Mouse (Mus musculus) megakaryocyte-erythroid progenitor cell, adult 5 weeks (primary cell): ENCODE data around the gene Dock6. TPM values are rescaled to one million over a fixed set of nuclear protein-coding genes. Genes with fewer than 3 reads are reported as not detected.

Source experiments
- polyA plus RNA-seq: library from polyadenylated mRNA; stranded (reverse); fragments of >175 nt; gene quantifications from 2 replicates; pipeline ENCODE4 v1.2.3, GENCODE M21; 2012

Gene Dock6
- polyA plus RNA-seq: 3.1 and 4.8 TPM in 2 replicates

DNA sequence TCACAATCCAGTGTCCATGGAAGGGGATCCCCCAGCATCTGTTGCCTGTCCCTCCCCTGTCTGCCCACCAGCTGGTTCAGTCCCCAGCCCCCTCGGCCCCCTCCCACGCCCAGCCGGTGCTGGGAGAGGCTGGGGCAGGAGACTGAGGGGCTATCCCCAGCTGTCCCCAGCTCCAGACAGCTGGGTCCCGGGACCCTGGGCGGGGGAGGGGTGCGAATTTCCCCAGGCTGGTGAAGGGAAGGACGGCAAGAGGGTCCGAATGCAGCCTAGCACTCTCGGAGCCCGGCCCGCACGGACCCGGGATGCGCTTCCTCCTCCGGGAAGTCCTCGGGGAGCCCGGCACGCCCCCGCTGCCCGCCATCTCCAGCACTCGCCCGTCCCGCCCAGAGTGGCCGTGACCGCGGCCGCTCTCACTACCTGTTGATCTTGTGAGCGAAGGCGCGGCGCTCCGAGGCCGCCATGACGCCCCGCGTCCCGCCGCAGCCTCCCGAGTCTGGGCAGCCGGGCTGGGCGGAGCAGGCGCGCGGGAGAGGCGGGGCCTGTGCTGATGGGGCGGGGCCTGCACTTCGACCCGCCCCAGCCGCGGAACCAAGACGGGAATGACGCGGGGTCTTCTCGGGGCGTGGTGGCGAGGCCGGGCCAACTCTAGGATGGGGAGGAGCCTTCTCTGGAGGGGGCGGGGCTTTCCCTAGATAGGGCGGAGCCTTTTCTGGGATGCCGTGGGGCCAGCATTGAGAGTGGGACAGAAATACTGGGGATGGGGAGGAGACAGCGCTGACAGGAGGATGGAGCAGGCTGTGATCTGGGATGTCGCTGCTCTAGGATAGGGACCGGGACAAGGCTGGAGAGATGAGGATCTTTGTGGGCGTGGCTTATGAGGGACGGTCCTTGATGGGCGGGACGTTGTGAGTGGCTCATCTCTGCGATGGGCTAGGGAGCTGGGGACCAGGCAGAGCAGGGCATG is at the start of gene Dock6:
Gene Dock6 (minus strand): TSS at position 508 of the 964 bp plus-strand sequence.

GRCm38 (mm10) chr9:21835258-21835912 is 17.1 kb downstream of the Dock6 start, which contains the start of gene Angptl8:
TSS of gene Angptl8 (plus strand) at chr9:21835510.

DNA sequence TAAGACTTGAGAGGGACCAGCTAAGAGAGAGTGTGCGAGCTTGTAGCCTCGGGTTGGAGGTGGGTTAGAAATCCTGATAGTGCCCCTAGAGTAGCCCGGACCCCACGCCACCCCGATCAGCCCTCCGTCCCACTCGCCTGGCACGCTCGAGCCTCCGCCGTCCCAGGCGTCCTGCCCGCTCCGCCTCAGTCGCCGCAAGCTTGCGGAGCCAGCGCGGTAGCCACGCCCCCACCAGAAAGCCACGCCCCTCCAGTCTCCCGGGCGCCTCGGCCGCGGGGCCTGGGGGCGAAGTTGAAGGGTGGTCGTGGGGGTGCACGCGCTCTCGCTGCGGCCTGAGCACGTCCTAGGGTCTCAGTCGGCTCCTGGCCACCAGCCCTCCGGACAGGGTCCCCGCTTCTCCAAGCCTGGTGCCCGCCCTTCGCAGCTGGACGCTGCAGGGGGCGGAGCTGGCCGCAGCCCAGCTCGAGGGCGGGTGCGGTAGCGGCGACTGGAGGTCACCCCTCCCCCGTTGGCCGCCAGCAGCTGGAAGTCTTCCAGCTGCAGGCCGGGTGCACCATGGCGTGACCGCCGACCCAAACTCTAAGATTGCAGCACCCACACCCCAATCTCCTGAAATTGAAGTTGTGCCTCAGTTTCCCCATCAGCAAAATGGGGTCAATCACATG is 54.0 kb downstream of the Dock6 start, which contains the start of gene Kank2:
Gene Kank2 (minus strand): TSS at position 400 of the 665 bp plus-strand sequence.

GRCm38 (mm10) chr9:21760155-21761088 is 92.0 kb downstream of the Dock6 start, which contains the start of gene Spc24:
TSS of gene Spc24 (minus strand) at chr9:21760303.

Other genes with a start within 250 kb of the Dock6 start
- 227 and 251 TPM in 2 replicates for gene Smarca4, start 236.5 kb downstream of the Dock6 start, polyA plus RNA-seq
- gene Ldlr, start 129.2 kb downstream of the Dock6 start, polyA plus RNA-seq: 26.7 and 29.8 TPM in 2 replicates
- gene Spc24, start 92.3 kb downstream of the Dock6 start, polyA plus RNA-seq: 101 and 106 TPM in 2 replicates
- 1.9 and 2.9 TPM in 2 replicates for gene Kank2, start 53.9 kb downstream of the Dock6 start, polyA plus RNA-seq
- 1.7 and 3.7 TPM in 2 replicates for gene Angptl8, start 17.1 kb downstream of the Dock6 start, polyA plus RNA-seq
- 35.5 and 43.8 TPM in 2 replicates for gene Rab3d, start 65.6 kb upstream of the Dock6 start, polyA plus RNA-seq
- 0.26 and 0.54 TPM in 2 replicates for gene Ccdc159, start 74.8 kb upstream of the Dock6 start, polyA plus RNA-seq
- 28.8 and 33.9 TPM in 2 replicates for gene Tmem205, start 74.9 kb upstream of the Dock6 start, polyA plus RNA-seq
- gene Plppr2, start 84.4 kb upstream of the Dock6 start, polyA plus RNA-seq: 1.9 and 2.5 TPM in 2 replicates
- 5.8 and 8.1 TPM in 2 replicates for gene Swsap1, start 103.1 kb upstream of the Dock6 start, polyA plus RNA-seq
- 45.2 and 62.0 TPM in 2 replicates for gene Epor, start 110.9 kb upstream of the Dock6 start, polyA plus RNA-seq
- 0.03 and 0.11 TPM in 2 replicates for gene Rgl3, start 136.8 kb upstream of the Dock6 start, polyA plus RNA-seq
- gene Ccdc151, start 150.0 kb upstream of the Dock6 start, polyA plus RNA-seq: not detected in 2 replicates
- 202 and 244 TPM in 2 replicates for gene Prkcsh, start 150.2 kb upstream of the Dock6 start, polyA plus RNA-seq
- 0.02 and 0.03 TPM in 2 replicates for gene Elavl3, start 199.4 kb upstream of the Dock6 start, polyA plus RNA-seq
- not detected in 2 replicates for gene Gm49318, start 218.6 kb upstream of the Dock6 start, polyA plus RNA-seq
- gene Zfp653, start 218.7 kb upstream of the Dock6 start, polyA plus RNA-seq: 19.3 and 24.5 TPM in 2 replicates
- gene Ecsit, start 232.8 kb upstream of the Dock6 start, polyA plus RNA-seq: 30.5 and 33.6 TPM in 2 replicates
- gene Cnn1, start 246.6 kb upstream of the Dock6 start, polyA plus RNA-seq: 0.06 TPM in 1 of 2 replicates, not detected in the other